Mouse (Mus musculus): ENCODE data around the gene Tmem151a. TPM values are rescaled to one million over a fixed set of nuclear protein-coding genes. Genes with fewer than 3 reads are reported as not detected.

Tmem151a gene
- polyA plus RNA-seq, 1 experiment from 2014 or later = 0.89 TPM

DNA sequence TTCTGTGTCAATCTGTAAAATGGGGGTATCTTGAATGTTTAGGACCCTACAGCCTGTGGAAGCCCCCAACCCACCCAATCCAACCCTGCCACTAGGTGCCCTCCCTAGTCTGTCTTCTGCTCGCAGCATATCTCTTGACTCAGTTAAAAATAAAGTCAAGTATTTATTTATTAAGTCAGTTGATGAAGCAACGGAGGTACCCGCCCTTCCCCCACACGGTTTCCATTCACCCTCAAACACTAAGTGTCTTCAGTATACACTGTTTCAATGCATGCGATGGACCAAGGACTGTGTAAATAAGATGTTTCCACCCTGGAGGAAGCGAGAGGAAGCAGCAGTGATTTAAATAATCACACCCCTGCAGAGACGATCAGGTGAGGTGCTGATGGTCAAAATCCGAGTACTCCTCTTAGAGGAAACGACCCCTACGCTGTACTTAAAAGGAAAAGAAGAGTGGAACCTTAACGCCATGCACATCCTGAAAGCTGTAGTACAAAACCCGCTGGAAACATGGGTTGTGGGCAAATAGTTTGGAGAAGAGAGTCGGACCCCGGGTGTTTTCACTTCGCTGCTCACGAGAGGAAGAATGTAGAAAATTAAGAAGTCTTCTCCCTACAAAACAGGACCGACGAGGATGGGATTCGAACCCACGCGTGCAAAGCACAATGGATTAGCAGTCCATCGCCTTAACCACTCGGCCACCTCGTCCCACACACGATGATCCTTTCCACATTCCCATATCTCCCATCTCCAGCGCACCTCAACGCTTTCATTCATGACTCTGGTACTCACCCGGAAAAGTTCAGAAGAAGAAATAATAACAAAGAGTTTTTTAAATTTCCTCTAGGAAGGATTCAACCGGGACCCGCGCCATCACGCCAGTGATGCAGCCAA, 47.4 kb downstream of the Tmem151a start:
- peak overlapping the region; percentile 95 for H3K4me2 ChIP-seq
- no peaks in the 10 kb centered on the region for H3K9me3 ChIP-seq (replicated peaks)
- H3K27ac ChIP-seq = peak overlapping the region; percentile 62; the same call in 1 of the 2 replicates
- ATAC-seq (ENCODE audit: low read depth) (peak; percentile 32; the same call in 1 of the 2 replicates), DNase-seq (peak; percentile 70)
- peaks cover 45% of the 10 kb centered on the region for H3K4me1 ChIP-seq (replicated peaks)
- H3K36me3 ChIP-seq = 0 out of 2 replicates have a peak, but pooled peaks cover 4% of the 10 kb centered on the region
- no peaks in the 10 kb centered on the region for H3K27me3 ChIP-seq
- peak overlapping the region; percentile 75 for H3K4me3 ChIP-seq (replicated peaks)
- H3K9ac ChIP-seq = peak overlapping the region; percentile 80
- 5% methylated on average over 32 of the region's 32 CpGs for WGBS (ENCODE audit: insufficient replicate concordance)

DNA sequence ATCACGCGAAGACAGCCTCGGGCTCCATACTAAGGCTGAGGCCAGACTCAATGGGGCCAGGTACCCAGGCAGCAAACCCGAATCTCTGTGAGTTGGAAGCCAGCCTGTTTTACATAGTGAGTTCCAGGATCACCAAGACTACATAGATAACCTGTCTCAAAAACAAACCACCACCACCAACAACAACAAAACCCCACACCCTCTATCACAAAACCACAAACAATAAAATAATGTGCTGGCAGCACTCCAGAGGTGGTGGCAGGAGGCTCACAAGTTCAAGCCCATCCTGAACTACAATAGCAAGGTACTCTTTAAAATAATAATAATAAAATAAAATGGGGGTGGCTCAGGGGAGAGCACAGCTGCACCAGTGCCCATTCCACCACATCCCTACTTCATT, 48.8 kb downstream of the Tmem151a start:
- 67% methylated on average over 4 of the region's 4 CpGs for WGBS (ENCODE audit: insufficient replicate concordance)
- Histone ChIP-seq H3K27me3 (no peaks in the 10 kb centered on the region), H3K9me3 (replicated peaks) (no peaks in the 10 kb centered on the region), H3K9ac (no peak overlapping the region), H3K36me3 (peaks cover 1% of the 10 kb centered on the region; the same call in 1 of the 2 replicates), H3K4me1 (replicated peaks) (peaks cover 32% of the 10 kb centered on the region), H3K27ac (no peak overlapping the region), H3K4me2 (no peak overlapping the region), H3K4me3 (replicated peaks) (no peak overlapping the region)
- ATAC-seq (ENCODE audit: low read depth) (no peak), DNase-seq (no peak)

DNA sequence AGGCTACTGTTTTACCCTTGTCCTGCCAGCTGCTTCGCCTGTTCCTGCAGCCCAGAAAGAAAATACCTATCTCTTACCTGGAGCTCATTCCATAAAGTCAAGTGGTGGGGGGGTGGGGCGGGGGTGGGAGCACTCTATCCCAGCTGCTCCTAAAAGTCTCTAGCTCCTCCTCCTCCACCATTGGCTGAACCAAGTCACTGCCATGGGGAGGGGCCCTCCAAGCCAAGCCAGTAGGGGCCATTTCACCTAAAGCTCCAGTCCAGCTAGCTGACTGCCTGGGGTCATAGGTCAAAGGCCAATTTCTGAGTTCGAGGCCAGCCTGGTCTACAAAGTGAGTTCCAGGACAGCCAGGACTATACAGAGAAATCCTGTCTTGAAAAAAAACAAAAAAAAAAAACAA, 52.6 kb downstream of the Tmem151a start:
- Histone ChIP-seq H3K4me2 (no peak overlapping the region), H3K9me3 (replicated peaks) (no peaks in the 10 kb centered on the region), H3K9ac (no peak overlapping the region), H3K36me3 (peaks cover 24% of the 10 kb centered on the region), H3K4me1 (replicated peaks) (peaks cover 3% of the 10 kb centered on the region), H3K4me3 (replicated peaks) (no peak overlapping the region), H3K27me3 (no peaks in the 10 kb centered on the region), H3K27ac (no peak overlapping the region)
- WGBS (ENCODE audit: insufficient replicate concordance) = 60% methylated on average over 3 of the region's 3 CpGs
- ATAC-seq (ENCODE audit: low read depth) (no peak), DNase-seq (no peak)

DNA sequence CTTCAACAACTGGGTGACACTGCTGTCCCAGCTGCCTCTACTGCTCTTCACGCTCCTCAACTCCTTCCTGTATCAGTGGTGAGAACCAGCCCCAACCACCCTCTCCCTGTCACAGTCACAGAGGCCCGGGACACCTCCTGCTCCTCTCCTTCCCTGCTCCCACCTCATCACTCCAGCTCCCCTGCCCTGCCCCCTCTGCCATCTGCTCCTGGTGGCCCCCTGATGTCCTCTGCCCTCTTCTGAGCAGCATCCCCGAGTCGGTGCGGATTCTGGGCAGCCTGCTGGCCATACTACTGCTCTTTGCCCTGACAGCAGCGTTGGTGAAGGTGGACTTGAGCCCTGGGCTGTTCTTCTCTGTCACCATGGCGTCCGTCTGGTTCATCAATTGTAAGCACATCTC, 59.2 kb downstream of the Tmem151a start:
- H3K4me2 ChIP-seq = no peak overlapping the region
- H3K4me3 ChIP-seq (replicated peaks) = no peak overlapping the region
- H3K27me3 ChIP-seq = no peaks in the 10 kb centered on the region
- no peak overlapping the region for H3K27ac ChIP-seq
- 79% methylated on average over 8 of the region's 8 CpGs for WGBS (ENCODE audit: insufficient replicate concordance)
- H3K9ac ChIP-seq = no peak overlapping the region
- H3K9me3 ChIP-seq (replicated peaks) = no peaks in the 10 kb centered on the region
- H3K4me1 ChIP-seq (replicated peaks) = peaks cover 18% of the 10 kb centered on the region
- DNase-seq = no peak
- peaks cover 29% of the 10 kb centered on the region; the same call in 1 of the 2 replicates for H3K36me3 ChIP-seq
- no peak for ATAC-seq (ENCODE audit: low read depth)

DNA sequence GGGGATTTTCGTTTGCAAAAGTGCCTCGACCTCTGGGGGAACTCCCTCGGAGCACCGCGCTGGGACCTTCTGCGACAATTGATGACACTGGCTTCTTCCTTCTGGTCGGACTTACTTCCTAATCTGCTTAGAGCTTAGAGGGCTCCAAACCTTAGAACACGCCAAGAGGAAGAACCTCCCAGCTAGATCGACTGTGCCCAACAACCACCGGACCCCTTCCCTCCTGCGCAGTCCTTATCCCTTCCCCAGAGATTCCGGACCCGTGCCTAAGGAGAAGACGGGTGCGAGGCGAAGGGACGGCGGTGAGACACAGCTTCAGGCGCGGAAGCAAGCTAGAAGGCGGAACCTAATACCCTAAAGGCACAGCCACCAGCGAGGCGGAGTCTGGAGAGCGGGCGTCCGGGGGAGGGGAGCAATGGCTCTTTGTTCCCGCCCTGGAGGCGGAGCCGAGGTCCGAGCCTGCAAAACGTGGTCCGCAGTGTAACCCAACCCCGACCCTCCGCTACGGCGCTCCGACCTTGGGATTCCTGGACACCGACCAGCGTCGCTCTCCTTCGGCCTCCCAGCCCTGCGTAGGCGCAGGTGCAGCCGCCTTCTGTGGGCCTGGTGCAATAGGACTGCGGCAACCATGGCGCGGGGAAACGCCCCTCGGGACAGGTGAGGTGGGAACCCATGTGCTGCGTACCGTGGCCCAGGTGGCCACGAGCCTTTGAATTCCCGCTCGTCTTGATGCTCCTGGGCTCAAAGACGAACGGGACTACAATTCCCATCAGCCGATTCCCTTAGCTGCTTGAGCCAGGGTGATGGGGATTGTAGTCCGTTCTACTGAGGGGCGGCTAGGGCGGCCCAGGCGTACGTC, 61.5 kb downstream of the Tmem151a start, which contains the start of gene Slc29a2:
Slc29a2 (plus strand) TSS at position 240 of the 859 bp plus-strand sequence.
- Histone ChIP-seq H3K27ac (peak within 1 kb of the TSS; percentile 75), H3K4me3 (replicated peaks) (peak within 1 kb of the TSS; percentile 72), H3K36me3 (0 out of 2 replicates have a peak, but pooled peaks cover 14% of the 10 kb centered on the region), H3K9me3 (replicated peaks) (no peaks in the 10 kb centered on the region), H3K9ac (peak within 1 kb of the TSS; percentile 78), H3K27me3 (no peaks in the 10 kb centered on the region), H3K4me1 (replicated peaks) (peaks cover 18% of the 10 kb centered on the region), H3K4me2 (peak within 1 kb of the TSS; percentile 96)
- ATAC-seq (ENCODE audit: low read depth) = peak; percentile 89
- DNase-seq = peak; percentile 84
- under 1% methylated on average over 62 of the region's 62 CpGs for whole genome bisulfite sequencing (ENCODE audit: insufficient replicate concordance)

DNA sequence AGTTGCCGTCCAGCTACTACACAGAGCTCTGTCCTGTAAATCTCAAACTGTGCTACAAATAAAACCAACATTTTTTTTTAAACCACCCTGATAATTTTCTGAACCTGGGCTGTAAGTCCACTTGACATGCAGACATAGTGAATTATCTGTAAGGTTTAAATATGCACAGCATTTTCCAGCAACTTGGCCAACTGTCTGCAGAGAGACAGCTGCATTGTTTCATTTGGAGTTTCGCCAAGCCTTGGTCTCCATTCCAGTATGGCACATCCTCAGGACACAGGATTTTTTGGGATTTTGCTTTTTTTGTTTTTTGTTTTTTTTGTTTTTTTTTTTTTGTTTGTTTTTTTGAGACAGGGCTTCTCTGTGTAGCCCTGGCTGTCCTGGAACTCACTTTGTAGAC, 63.9 kb downstream of the Tmem151a start:
- Histone ChIP-seq H3K4me1 (replicated peaks) (peaks cover 22% of the 10 kb centered on the region), H3K36me3 (no peaks in the 10 kb centered on the region), H3K4me3 (replicated peaks) (no peak overlapping the region), H3K9me3 (replicated peaks) (no peaks in the 10 kb centered on the region), H3K27ac (no peak overlapping the region), H3K27me3 (no peaks in the 10 kb centered on the region), H3K4me2 (no peak overlapping the region), H3K9ac (no peak overlapping the region)
- ATAC-seq (ENCODE audit: low read depth) (no peak), DNase-seq (no peak)
- 73% methylated on average over 2 of the region's 2 CpGs for WGBS (ENCODE audit: insufficient replicate concordance)

Other genes with a start within 250 kb of the Tmem151a start
- gene Ccs, start 246.2 kb downstream of the Tmem151a start, polyA plus RNA-seq (2015; fragmentation: Nextera tagmentation; extraction: Ambion mirVana) = 40.7 and 41.2 TPM in 2 replicates
- 0.06 TPM in 1 of 2 replicates, not detected in the other for gene Ccdc87, start 246.2 kb downstream of the Tmem151a start, polyA plus RNA-seq (2015; fragmentation: Nextera tagmentation; extraction: Ambion mirVana)
- 23.6 and 25.3 TPM in 2 replicates for gene Ctsf, start 230.4 kb downstream of the Tmem151a start, polyA plus RNA-seq (2015; fragmentation: Nextera tagmentation; extraction: Ambion mirVana)
- 0.74 and 0.82 TPM in 2 replicates for gene Actn3, start 207.6 kb downstream of the Tmem151a start, polyA plus RNA-seq (2015; fragmentation: Nextera tagmentation; extraction: Ambion mirVana)
- 11.2 and 11.5 TPM in 2 replicates for gene Zdhhc24, start 206.9 kb downstream of the Tmem151a start, polyA plus RNA-seq (2015; fragmentation: Nextera tagmentation; extraction: Ambion mirVana)
- gene Bbs1, start 178.9 kb downstream of the Tmem151a start, polyA plus RNA-seq (2015; fragmentation: Nextera tagmentation; extraction: Ambion mirVana) = 0.80 and 1.1 TPM in 2 replicates
- gene Dpp3, start 157.2 kb downstream of the Tmem151a start, polyA plus RNA-seq (2015; fragmentation: Nextera tagmentation; extraction: Ambion mirVana) = 59.5 and 65.1 TPM in 2 replicates
- gene Peli3, start 142.4 kb downstream of the Tmem151a start, polyA plus RNA-seq (2015; fragmentation: Nextera tagmentation; extraction: Ambion mirVana) = 0.10 and 0.13 TPM in 2 replicates
- gene Mrpl11, start 123.4 kb downstream of the Tmem151a start, polyA plus RNA-seq (2015; fragmentation: Nextera tagmentation; extraction: Ambion mirVana) = 67.6 and 80.0 TPM in 2 replicates
- not detected in 2 replicates for gene Npas4, start 95.2 kb downstream of the Tmem151a start, polyA plus RNA-seq (2015; fragmentation: Nextera tagmentation; extraction: Ambion mirVana)
- gene Slc29a2, start 61.7 kb downstream of the Tmem151a start, polyA plus RNA-seq (2015; fragmentation: Nextera tagmentation; extraction: Ambion mirVana) = 1.7 and 2.3 TPM in 2 replicates
- 9.3 and 10.9 TPM in 2 replicates for gene B4gat1, start 46.7 kb downstream of the Tmem151a start, polyA plus RNA-seq (2015; fragmentation: Nextera tagmentation; extraction: Ambion mirVana)
- gene AC124502.3, start 46.6 kb downstream of the Tmem151a start, polyA plus RNA-seq (2015; fragmentation: Nextera tagmentation; extraction: Ambion mirVana) = 0.70 TPM in 1 of 2 replicates, not detected in the other
- 34.8 and 35.1 TPM in 2 replicates for gene Brms1, start 44.2 kb downstream of the Tmem151a start, polyA plus RNA-seq (2015; fragmentation: Nextera tagmentation; extraction: Ambion mirVana)
- 0.33 and 0.36 TPM in 2 replicates for gene Rin1, start 35.0 kb downstream of the Tmem151a start, polyA plus RNA-seq (2015; fragmentation: Nextera tagmentation; extraction: Ambion mirVana)
- gene Cd248, start 17.5 kb downstream of the Tmem151a start, polyA plus RNA-seq (2015; fragmentation: Nextera tagmentation; extraction: Ambion mirVana) = 3.1 and 3.7 TPM in 2 replicates
- 45.5 and 46.6 TPM in 2 replicates for gene Yif1a, start 3.0 kb upstream of the Tmem151a start, polyA plus RNA-seq (2015; fragmentation: Nextera tagmentation; extraction: Ambion mirVana)
- gene Cnih2, start 13.0 kb upstream of the Tmem151a start, polyA plus RNA-seq (2015; fragmentation: Nextera tagmentation; extraction: Ambion mirVana) = 1.3 and 1.4 TPM in 2 replicates
- 96.4 and 102 TPM in 2 replicates for gene Rab1b, start 21.5 kb upstream of the Tmem151a start, polyA plus RNA-seq (2015; fragmentation: Nextera tagmentation; extraction: Ambion mirVana)
- gene Klc2, start 33.0 kb upstream of the Tmem151a start, polyA plus RNA-seq (2015; fragmentation: Nextera tagmentation; extraction: Ambion mirVana) = 2.3 and 2.9 TPM in 2 replicates
- gene Pacs1, start 187.6 kb upstream of the Tmem151a start, polyA plus RNA-seq (2015; fragmentation: Nextera tagmentation; extraction: Ambion mirVana) = 7.7 and 10.4 TPM in 2 replicates
- 157 TPM in 2 replicates for gene Sf3b2, start 209.9 kb upstream of the Tmem151a start, polyA plus RNA-seq (2015; fragmentation: Nextera tagmentation; extraction: Ambion mirVana)
- 0.15 and 0.17 TPM in 2 replicates for gene Gal3st3, start 212.8 kb upstream of the Tmem151a start, polyA plus RNA-seq (2015; fragmentation: Nextera tagmentation; extraction: Ambion mirVana)

All from liver, embryonic 13.5 days (tissue).